Mouse (Mus musculus): ENCODE results near the gene Mgp.
A peak's percentile ranks its signal among the peaks of the same experiment; 100 is the strongest.
"Not testable (repeated sequence)": the region's sequence is repeated elsewhere in the genome, so short reads cannot be mapped to it uniquely, and the experiment has no call there.

Mgp gene

DNA sequence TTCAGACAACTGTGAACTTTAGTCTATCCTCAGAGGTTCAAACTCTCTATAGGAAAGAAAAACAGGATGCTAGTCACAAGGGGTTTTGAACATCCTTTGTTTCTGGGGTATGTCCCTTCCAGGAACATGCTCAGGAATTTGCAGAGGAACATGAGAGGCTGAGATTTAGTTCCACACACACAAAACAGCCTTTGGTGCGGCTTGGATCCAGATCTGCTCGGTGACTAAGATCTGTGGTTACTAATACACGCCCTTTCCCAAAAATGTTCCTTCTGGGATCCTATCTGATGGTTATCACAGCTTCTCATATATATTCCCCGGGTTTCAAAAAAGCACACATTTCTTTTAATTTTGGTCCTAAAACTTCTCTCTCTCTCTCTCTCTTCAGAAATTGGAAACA lies 22.2 kb upstream of the Mgp start:
- DNase-seq (ENCODE audit: low read depth), result peak; percentile 91

DNA sequence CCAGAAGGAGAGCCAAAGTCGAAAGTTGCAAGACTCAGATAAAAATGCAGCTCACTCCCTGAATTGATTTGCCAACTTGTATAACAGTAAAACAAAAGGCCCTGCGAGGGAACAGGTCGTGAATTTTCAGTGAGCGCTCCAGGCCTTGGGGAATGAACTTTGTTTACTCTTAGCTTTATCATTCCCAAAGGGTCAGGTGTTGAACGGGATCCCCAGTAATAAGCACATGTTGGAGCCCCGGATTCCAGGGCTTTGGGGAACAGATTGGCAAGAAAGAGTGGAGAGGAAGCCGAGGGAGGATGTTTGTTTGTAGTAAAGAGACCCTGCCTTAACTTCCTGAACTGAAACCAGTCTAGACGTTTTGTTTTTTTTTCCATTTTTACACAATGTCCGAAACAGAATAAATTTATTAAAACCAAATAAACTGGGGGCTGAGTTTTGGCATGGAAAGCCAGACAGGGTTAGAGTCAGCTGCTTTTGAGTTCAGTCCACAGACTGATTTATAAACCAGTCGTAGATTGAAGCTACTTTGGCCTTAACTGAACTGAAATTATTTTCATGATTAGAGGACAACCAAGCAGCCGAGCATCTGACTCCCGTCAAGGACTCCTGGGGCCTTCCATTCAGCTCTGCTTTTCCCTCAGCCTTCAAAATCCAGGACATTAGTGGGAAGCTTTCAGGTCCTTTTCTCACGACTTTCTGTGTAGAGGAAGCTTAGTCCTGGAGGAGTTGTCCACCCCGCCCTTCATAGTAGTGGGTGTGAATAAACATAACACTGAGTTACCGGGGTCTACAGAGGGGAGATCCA lies 19.1 kb upstream of the Mgp start:
- DNase-seq (ENCODE audit: low read depth), result no peak

DNA sequence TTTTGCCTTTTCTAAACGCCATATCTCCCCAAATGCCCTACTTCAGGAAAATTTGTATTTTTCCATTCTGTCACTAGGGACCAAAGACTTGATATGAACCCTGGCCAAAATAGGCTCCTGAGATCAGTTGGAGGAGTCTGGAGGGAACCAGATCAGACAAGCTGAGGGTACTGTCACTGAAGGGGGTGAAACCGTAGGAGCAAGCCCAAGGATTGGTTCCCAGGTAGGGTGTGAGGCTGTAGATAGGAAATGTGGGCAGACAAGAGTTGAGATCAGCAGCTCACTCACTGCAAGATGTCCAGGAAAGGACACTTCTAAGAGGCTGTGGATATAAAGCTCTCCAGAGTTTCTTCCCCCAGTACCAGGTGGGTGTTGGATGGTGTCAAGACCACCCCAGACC lies 16.4 kb upstream of the Mgp start:
- no peak for DNase-seq (ENCODE audit: low read depth)

DNA sequence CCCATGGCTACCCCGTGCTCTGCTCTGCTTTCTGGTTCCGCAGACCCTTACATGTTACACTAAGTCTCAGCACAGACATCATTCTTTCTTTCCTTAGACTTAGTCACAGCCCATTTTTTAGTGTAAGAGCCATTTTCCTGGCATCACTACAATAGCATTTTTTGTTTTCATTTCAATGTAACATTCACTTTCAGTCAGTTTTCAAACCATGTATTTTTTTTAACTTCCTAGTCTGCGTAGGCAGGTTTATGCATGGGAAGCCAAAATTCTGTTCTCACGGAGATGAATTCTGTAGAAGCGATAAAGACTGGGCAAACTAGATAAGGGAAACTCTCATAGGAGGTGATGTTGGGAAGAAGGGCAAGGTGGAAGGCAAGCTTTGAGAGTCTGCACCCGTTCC lies 13.9 kb upstream of the Mgp start:
- DNase-seq (ENCODE audit: low read depth), result no peak

DNA sequence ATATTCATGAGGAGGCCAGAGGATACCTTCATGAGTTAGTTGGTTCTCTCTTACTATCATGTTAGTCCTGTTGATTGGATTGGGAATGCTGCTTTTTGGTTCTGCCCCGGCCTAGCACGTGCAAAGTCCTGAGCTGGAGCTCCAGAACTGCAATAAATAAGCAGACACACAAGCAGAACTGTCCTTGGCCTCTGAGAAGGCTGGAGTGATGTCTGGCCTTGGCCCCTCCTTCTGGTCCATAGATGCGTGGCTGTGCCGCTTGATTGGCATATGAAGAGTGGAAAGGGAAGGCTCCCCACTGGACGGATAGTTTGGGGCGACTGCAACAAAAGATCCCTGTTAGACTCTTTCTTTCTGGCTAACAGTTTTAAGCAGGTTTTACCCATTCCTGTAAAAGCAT lies 13.4 kb upstream of the Mgp start:
- no peak for DNase-seq (ENCODE audit: low read depth)

DNA sequence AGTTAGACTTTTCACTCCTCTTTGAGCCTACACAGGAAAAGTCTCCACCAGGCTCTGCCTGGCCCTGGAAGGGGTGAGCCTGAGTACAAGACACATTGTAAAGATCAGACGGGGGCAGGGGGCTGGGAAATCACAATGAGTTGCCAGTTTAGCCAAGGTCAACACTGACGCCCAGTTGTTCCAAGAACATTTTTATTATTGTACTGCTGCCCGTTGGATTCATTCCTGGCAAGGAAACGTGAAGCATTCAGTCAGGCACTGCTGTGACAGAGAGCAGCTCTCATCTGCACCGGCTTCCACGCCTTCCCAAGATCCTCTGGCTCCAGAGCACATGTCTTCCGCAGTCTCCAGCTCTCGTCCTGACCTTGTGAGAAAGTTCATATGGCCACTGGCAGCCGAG lies 12.2 kb upstream of the Mgp start:
- peak; percentile 85 for DNase-seq (ENCODE audit: low read depth)

DNA sequence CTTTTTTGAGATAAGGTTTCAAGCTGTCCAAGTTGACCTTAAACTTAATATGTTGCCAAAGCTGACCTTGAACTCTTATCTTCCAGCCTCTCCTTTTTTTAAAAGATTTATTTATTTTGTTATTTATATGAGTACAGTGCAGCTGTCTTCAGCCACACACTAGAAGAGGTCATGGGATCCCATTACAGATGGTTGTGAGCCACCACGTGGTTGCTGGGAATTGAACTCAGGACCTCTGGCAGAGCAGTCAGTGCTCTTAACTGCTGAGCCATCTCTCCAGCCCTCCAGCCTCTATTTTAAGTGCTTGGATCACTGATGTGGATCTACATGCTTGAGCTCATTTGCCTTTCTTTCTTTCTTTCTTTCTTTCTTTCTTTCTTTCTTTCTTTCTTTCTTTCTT lies 9.1 kb upstream of the Mgp start:
- DNase-seq (ENCODE audit: low read depth), result not testable (repeated sequence)

DNA sequence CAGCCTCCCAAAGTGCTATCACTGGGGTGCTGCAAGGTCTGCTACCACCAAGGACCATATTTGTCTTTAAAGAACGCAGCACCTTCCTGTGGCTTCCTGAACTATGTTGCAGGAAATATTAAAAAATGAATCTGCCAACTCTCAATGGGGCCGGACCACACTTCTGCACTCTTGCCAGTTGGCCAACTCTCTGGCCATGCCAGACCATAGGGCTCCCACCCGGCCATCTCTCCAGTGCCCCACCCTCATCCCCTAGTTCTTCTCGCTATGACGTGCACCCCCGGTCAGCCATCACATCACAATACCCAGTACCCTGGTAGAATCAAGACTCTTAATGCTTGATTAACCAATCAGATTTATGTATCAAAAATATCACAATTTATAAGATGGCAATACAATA lies 8.3 kb upstream of the Mgp start:
- no peak for DNase-seq (ENCODE audit: low read depth)

DNA sequence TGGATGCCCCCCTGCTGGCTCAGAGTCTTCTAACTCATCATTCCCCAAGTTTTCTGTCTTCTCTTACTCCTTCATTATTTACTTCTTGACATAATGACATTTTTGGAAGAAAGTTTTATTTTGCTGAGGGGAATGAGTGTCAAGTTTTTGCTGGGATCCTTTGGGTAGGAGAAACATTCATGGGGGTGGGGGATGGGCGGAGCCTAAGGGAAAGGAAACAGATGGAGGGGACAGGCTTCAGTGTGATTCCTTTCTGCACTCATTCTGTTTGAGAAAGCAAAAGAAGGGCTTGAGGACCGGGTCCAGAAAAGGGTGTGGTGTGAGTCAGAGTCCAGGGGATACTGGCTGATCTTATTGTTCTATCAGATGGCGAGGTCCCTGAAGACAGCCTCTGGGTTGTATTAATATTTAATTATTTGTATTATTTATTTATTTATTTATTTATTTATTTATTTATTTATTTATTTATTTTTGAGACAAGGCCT lies 7.8 kb upstream of the Mgp start:
- DNase-seq (ENCODE audit: low read depth), result no peak

DNA sequence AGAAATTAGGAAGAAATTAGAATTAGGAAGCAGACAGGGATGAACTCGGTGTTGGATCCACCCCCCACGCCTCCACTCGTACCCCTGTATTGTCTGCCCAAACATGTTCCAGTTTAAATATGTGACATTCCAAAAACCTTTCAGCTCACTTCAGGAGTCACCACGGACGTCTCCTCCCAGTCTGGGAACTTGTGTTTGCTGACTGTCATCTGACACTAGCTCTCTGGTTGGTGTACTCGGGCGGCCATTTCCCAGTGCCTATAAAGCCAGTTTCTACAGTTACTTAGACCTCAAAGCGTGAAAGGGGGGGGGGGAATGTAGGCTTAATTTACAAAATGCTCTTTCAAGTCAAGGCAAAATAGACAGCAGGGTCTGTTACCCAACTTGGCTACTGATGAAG lies 6.1 kb upstream of the Mgp start:
- no peak for DNase-seq (ENCODE audit: low read depth)

DNA sequence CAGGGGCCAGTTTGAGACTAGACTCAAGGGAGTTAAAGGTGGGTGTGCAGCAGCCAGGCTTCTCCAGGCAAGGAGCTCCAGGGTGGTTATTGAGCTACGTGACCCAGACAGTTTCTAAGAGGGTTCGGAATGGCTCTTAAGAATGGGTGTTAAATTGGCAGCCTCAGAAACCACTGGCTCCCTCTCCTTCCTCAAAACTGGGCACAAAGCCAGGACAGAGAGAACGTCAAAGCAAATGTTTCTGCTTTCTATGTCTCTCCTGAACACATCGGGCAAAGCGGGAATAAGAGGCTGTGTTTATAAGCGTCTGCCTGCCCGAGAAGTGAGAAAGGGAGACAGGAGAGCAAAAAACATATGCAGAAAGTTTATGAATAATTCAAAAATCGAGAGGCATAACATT lies 1.0 kb downstream of the Mgp start:
- DNase-seq (ENCODE audit: low read depth), result no peak

DNA sequence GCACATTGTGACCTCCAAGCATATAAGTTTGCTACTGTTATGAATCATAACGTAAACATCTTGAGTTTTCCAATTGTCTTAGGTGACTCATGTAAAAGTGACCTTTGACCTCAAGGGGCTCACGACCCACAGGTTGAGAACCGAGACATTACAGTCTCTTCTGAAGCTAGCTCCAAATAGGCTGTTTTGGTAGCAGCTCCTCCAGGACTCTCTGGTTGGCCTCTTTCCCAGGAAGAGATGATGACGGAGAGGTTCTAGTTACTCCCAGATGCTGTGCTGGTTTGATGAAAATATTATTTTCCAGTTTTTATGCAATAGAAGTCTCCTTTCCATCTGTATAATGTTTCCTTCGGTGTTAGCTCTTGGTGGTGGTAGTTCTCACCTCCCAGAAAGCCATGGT lies 6.7 kb downstream of the Mgp start:
- DNase-seq (ENCODE audit: low read depth), result no peak

DNA sequence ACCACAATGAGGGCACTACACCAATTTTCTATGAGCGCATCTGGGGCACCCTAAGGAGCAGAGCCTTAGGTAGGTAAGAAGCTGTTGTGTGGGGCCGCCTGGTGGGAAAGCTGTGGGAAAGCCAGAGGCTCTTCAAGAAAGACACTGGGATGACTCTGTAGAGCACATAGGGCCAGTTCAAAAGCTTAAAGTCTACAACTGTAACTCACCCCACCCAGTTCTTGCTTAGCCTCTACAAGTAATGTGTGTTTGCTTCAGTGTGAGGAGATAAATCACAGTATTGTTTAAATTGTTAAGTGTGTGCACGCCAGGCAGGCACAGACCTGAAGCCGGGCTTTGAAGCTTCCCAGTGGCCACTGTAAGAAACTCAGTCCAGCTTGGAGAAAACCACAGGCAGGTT lies 9.5 kb downstream of the Mgp start:
- DNase-seq (ENCODE audit: low read depth), result no peak

DNA sequence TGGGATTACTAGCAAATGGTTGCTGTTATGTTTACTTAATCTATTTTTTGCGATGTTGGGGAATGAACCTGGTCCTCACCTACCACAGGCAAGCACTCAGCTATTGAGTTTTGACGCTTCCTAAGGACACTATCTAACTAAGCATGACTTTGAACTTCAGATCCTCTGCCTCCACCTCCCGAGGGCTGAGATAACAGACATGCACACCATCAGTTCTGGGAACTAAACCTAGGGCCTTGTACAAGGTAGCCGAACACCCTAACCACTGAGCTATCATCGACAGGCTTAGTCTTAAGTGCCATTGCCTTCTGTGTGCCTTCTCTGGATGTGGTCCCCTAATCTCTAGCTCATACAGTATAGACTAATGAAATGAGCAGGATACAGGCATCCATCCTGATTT lies 10.3 kb downstream of the Mgp start:
- no peak for DNase-seq (ENCODE audit: low read depth)

DNA sequence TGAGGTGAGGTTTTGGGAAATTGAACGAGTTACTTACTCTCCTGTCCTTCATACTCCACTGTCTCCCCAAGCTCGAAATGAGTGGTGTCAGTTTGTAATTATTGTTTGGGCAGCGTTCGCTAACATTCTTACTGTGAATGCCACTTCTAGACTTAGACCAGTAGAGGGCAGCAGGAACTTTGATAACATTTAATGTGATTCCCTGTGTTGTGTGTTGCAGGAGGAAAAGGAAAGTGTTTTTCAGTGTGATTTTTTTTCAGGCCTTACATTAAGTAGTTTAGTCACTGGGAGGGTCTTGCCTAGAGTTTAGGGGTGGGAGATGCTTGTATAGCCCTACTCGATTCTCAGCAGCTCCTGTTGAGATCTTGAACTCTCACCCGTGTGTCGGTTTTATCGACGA lies 14.6 kb downstream of the Mgp start:
- DNase-seq (ENCODE audit: low read depth), result no peak

DNA sequence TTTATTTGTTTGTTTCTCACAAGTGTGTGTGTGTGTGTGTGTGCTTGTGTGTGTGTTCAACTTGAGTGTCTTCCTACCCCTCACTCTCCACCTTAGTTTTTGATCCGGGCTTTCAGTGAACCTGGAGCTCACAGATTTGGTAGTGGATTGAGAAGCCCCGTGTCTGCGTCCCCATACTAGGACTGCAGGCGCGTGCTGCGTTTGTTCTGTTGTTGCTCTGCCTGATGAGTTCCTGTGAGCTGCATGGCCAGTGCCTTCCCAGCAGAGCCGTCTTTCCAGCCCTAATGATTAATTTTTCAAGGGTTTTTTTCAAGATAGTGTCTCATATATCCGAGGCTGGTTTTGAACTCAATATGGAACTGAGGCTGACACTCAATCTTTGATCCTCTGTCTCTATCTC lies 17.2 kb downstream of the Mgp start:
- DNase-seq (ENCODE audit: low read depth), result no peak

DNA sequence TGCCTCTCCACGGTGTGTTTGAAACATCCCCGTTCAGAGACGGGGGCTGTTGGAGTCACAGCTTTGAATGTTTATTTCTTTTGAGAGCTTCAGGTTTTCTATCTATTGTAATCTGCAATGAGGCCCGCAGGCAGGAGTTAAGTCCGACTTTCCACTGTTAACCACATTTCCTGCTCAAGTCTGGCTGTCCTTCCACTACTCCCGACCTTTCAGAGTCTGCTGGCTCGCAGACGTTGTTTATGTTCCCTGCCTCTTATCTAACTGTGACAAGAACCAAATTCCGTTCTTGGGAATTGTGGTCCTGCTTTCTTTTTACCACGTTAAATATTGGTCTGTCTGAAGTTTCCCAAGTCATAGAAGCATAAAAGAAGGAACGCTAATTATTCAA lies 17.8 kb downstream of the Mgp start:
- DNase-seq (ENCODE audit: low read depth), result no peak

DNA sequence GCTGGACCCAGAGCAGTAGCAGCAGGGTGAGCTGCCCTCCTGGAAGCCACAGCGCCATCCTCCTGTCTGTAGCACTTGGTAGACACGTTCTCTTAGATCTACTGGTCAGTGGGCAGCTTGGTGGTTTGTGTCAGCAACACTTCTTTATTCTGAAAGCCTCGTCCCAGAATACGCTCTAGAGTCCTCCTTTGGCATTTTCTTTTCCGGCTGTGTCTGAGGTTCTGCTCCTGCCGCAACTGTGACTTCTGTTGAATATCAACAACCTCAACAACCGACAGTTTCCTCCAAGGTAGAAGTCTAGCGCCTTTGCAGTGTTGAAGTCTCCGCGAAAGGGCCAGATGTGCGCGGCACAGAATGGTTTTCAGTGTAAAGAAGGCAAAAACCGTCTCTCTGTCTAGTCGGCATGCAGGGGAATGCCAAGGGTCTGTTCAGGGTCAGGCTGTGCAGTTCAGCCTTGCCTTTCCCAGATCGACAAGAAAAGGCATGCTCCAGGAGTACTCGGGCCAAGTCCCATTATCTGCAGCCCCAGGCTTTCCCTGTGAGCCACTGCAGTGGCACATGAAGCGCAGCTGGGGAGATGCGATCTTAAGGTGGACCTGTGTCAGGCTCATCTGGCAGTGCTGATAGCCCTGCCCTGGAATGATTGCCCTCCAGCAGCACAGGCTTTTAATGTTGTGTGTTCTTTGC lies 18.3 kb downstream of the Mgp start, which contains the start of gene Art4:
TSS of gene Art4 (minus strand) at position 548 of the 687 bp plus-strand sequence.
- no peak for DNase-seq (ENCODE audit: low read depth)

DNA sequence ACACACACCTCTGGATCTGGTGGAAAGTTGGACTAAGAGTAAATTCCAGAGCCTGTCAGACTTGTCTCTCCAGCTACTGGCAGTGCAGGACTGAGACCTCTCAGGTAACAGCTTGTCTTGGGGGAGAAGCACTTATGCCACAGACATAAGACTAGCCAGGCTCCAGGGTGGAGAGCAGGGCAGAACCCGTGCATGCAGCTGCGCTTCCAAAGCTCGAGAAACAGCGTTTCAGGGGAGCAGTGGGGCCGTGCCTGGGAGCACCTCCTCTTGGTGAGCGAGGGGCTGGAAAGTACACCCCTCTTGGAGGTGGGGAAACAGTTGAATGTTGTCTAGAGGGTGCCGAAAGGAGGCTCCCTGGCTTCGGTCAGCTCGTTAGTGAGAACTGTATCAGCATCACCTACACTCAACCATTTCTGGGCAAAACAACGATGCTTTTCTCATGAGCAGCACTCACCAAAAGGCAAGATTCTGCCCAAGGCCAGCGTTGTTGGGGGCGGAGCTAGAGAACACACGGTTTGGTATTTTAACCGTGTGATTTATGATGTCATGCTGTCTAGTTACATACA lies 19.5 kb downstream of the Mgp start:
- no peak for DNase-seq (ENCODE audit: low read depth)

DNA sequence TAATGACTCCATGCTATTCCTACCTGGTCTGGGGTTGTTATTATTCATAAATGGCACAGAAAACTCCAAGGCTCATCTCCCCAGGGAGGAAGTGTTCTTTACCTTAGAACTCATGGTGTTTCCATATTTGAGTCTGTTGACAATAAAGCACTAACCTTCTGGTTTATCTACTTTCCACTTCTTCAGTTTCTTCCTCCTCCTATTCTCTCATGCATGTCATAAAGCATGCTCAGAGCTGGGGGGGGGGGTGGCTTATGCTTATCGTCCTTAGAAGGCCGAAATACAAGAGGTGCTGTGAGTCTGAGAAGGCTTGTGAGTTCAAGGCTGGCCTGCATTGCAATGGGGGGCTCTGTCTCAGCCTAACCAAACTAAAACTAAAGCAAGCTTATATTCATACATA lies 20.4 kb downstream of the Mgp start:
- DNase-seq (ENCODE audit: low read depth), result no peak

DNA sequence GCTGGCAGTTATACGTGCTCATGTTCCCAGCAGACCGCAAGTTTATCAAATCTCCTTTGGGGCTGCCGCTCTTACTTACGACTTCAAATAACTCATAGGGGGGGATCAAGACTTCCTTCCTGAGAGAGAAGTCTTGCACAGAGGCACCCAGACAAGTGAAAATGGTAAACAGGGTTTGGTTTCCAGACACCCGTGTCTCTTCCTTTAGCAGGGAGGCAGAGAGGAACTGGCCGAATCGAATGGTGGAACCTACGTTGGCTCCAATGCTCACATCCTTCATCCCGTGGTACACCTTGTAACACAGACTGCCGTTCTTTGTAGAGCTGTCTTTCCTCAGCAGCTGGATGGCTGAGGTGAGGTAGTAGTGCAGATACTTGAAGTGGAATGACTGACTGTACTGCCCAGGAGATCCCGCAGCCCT lies 21.3 kb downstream of the Mgp start:
- no peak for DNase-seq (ENCODE audit: low read depth)

DNA sequence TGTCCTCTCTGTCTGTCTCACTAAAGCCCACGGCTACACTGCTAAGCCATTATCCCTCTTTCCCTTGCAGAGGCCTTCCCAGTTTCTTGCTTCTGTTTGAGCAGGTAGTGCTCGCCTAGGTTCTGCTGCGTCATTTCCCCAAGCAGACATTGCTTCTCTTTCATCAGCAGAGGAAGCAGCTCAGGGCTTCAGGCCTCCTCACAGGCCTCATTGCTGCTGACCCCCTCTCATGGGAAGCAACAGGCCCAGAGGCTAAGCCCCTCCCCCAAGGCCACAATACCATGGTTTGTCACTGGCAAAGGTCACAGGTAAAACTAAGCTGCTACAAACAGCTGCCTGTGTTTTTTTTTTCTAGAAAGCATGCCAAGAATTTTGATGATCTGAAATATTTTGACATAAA lies 22.9 kb downstream of the Mgp start:
- no peak for DNase-seq (ENCODE audit: low read depth)

DNA sequence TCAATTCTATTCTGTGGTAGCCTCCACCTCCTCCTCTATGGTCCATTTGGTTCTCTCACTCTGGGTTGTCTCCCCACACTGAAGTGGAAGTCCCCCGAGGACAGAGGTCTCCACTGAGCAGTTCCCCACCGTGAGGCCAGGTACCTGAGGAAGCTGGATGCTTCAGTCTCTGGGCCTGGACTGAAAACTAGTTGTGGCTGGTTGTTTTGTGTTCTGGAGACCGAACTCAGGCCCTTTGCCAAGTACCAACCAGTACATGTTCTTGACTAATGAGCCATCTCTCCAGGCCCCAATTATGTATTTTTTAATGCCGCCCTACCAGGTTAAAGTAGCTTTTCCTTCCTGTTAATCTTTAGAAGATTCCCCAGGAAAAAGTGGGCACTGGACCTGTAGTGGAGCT lies 23.3 kb downstream of the Mgp start:
- no peak for DNase-seq (ENCODE audit: low read depth)

All from fibroblast of lung, adult 2 months (primary cell).